Mouse (Mus musculus): ENCODE results near the gene Vmn1r179. TPM values are rescaled to one million over a fixed set of nuclear protein-coding genes. Genes with fewer than 3 reads are reported as not detected.

Vmn1r179 gene
- polyA plus RNA-seq (2012; rRNA removed), result not detected in 2 replicates

GRCm38 (mm10) chr7:23926678-23927077, at the start of gene Vmn1r179:
Gene Vmn1r179 (plus strand): TSS chr7:23926978.

GRCm38 (mm10) chr7:23891709-23892108, 35.1 kb upstream of the Vmn1r179 start, which contains the start of gene Vmn1r178:
Gene Vmn1r178 (plus strand): TSS chr7:23892009.

GRCm38 (mm10) chr7:23950332-23950731, 23.6 kb downstream of the Vmn1r179 start, which contains the start of gene Vmn1r180:
Gene Vmn1r180 (plus strand): TSS chr7:23950632.

GRCm38 (mm10) chr7:23974315-23974714, 47.5 kb downstream of the Vmn1r179 start, which contains the start of gene Vmn1r181:
Gene Vmn1r181 (plus strand): TSS chr7:23974615.

Other genes starting within 250 kb of the Vmn1r179 start
- gene Vmn1r173, start 226.3 kb upstream of the Vmn1r179 start, polyA plus RNA-seq (2012; rRNA removed), result not detected in 2 replicates
- not detected in 2 replicates for gene Vmn1r174, start 174.7 kb upstream of the Vmn1r179 start, polyA plus RNA-seq (2012; rRNA removed)
- gene Vmn1r175, start 116.3 kb upstream of the Vmn1r179 start, polyA plus RNA-seq (2012; rRNA removed), result not detected in 2 replicates
- not detected in 2 replicates for gene Vmn1r176, start 89.6 kb upstream of the Vmn1r179 start, polyA plus RNA-seq (2012; rRNA removed)
- gene Vmn1r177, start 60.5 kb upstream of the Vmn1r179 start, polyA plus RNA-seq (2012; rRNA removed), result not detected in 2 replicates
- gene Vmn1r178, start 35.0 kb upstream of the Vmn1r179 start, polyA plus RNA-seq (2012; rRNA removed), result not detected in 2 replicates
- gene Vmn1r180, start 23.7 kb downstream of the Vmn1r179 start, polyA plus RNA-seq (2012; rRNA removed), result not detected in 2 replicates
- gene Vmn1r181, start 47.6 kb downstream of the Vmn1r179 start, polyA plus RNA-seq (2012; rRNA removed), result not detected in 2 replicates
- not detected in 2 replicates for gene V1rd19, start 74.7 kb downstream of the Vmn1r179 start, polyA plus RNA-seq (2012; rRNA removed)
- not detected in 2 replicates for gene Vmn1r183, start 126.3 kb downstream of the Vmn1r179 start, polyA plus RNA-seq (2012; rRNA removed)
- gene Zfp180, start 154.9 kb downstream of the Vmn1r179 start, polyA plus RNA-seq (2012; rRNA removed), result 5.7 and 6.0 TPM in 2 replicates
- gene Zfp112, start 185.3 kb downstream of the Vmn1r179 start, polyA plus RNA-seq (2012; rRNA removed), result 0.49 and 0.68 TPM in 2 replicates
- gene Zfp235, start 207.2 kb downstream of the Vmn1r179 start, polyA plus RNA-seq (2012; rRNA removed), result 2.6 and 2.7 TPM in 2 replicates
- gene Zfp114, start 248.1 kb downstream of the Vmn1r179 start, polyA plus RNA-seq (2012; rRNA removed), result 0.11 and 0.13 TPM in 2 replicates

Data from liver, embryonic 18 days (tissue).